Mouse (Mus musculus): ENCODE results near the gene Rptn. TPM values are rescaled to one million over a fixed set of nuclear protein-coding genes. Genes with fewer than 3 reads are reported as not detected.

Gene Rptn
- total RNA-seq (2021) = not detected

DNA sequence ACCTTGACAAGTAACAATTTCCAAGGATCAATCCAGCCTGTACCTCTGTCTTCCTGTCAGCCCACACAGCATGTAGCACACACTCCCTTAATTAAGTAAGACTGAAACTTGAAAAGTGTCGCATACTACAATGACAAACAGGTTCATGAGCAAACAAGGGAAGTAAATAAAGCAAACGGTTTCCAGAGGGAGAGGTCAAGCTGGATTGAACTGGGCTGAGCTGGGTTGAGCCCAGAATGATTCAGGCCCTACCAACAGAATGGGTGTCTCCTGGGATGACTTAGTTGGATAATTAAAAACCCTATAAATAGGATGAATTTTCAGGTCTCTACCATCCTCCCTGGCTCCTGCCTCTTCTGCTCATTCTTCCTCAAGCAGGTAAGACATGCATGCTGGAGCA lies at the start of gene Rptn:
Rptn (plus strand) TSS at position 334 of the 400 bp plus-strand sequence.
- intact Hi-C loops (cut with DNase I) = no loop called here
- no peak for DNase-seq

DNA sequence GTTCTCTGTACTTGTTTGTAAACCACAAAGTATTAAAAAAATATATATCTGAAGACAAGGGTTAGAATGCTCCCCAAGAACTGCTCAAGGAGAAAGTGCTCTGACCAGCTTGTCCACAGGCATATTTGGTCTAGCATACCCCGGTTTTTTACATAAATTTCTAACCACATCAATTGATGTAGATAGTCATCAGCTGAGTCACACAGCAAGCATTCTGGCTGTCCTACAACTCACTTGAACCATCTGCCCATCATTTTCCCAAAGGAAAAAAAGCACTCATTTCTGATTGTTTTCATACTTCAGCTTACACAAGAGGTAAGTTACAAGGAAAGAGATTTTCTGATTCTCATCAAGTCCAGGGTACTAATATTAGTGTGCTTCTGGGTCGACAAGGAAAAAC lies 46.6 kb upstream of the Rptn start:
- no peak for DNase-seq

DNA sequence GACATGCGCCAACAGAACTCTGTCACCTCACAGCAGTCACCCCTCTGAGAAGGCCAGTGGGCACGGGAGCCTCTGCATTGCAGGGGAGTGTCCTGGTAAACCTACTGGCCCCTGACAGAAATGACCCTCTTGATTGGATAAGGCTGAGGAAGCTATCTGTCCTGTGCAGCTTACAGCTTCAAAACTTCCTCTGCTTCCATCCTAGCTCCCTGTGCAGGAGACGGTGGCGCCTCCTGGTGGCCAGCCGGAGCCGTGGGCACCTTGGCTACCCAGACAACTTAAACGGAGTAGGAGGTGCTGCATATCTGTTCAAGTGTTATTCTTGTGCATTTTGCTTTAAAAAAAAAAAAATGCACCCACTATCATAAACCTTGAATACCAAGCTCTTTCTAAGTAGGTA lies 33.5 kb upstream of the Rptn start:
- intact Hi-C loops (cut with DNase I) = loop anchor here (5.0 to 10.0 kb wide), 2 partner anchors 85 to 132 kb away; partner anchors contain the start of gene Tchh
- DNase-seq = peak; percentile 64

More for the DNA sequence above, 46.6 kb upstream of the Rptn start:
- intact Hi-C loops (cut with DNase I) = no loop called here

DNA sequence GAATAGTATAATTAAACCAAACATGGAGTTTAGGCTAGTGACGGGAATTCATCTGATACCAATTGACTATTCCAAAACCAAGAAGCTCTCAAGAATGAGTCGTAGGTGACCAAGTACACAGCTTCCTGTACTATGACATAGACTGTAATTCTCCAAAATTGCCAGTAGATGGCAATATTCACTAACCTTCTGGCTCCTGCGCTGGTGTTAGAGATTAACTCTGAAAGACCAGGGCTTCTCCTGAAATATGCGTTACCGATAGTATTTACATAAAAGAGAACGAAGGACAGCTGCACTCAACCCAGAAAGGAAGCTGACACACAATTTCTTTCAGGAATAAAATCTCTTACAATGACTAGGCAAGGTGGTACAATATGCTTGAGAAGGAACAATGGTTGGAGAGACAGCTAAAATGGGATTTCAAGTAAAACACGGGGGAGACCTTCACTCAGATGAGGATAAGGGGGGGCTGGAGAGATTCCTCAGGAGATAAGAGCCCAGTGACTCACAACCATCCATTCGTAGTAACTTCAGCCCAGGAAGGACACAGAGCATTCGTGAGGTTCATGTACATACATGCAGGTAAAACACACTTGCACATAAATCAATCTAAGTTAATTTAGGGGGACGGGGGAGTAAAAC lies 31.4 kb upstream of the Rptn start:
- DNase-seq = no peak
- intact Hi-C loops (cut with DNase I) = loop anchor here (5.0 to 10.0 kb wide), 2 partner anchors 83 to 130 kb away; partner anchors contain the start of gene Tchh

DNA sequence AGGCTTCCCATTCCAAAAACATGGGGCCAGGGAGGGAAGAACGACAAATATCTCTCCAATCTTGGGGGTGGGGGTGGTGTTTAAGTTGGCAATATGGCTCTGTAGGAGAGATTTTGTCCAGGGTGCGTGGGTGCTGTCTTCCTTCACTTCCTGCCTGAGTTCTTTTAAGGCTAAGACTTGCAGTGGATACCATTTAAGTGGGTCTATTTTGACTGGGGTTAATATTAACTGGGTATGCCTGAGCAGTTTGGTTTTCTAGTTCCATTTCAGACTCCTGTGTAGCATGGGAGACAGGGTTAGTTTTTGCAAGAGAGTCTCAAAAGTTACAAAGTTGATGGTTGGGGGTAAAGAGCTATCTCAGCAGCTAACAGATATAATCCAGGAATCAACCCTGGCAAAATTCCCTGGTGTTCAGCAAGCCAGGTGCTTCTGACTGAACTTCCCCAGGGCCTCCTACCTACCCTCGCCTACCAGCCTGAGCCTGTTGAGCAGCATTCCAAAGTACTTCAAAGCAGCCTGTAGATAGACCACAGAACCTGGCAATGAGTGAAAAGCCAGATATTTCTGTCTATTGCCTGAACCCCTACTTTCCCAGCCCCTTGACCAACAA lies 26.4 kb upstream of the Rptn start:
- intact Hi-C loops (cut with DNase I) = loop anchor here (10.0 kb wide), 1 partner anchor 78 kb away; the partner anchor contains the start of gene Tchh
- no peak for DNase-seq

DNA sequence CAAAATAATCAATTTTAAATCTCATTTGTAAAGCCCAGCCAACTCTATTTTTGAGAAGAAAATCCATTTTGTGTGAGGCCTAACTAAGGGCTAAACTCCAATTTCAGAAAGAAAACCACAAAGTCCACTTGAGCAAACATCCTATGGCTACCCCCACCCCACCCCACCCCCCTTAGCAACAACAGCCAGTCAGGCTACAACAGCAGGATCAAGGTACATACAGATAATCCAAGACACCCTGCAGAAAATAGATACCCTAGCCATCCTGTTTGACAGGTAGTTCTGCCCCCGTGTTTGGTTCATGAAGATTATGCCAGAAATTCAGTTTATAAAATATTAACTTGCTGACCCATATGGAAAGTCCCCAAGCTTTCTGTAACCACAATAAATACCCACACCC lies 25.3 kb upstream of the Rptn start:
- intact Hi-C loops (cut with DNase I) = loop anchor here (10.0 kb wide), 1 partner anchor 77 kb away; the partner anchor contains the start of gene Tchh
- DNase-seq = no peak

DNA sequence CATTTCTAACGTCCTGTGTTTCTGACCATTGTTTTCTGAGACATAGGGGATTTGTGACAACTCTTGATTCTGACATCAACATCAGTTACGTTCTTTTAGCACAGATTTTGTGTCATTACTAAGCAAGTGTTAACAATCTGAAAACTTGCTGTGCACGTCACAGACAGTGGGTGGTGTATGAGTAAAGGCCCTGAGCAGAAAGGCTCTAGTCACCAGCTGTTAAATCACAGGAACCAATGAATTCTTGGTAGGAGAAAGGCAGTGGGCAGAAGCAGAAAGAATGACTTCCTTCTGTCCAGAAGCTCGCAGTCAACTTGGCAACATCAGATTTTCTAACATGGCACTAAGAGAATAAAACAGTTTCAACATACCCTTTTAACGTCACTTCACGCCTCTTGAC lies 20.1 kb upstream of the Rptn start:
- no peak for DNase-seq
- intact Hi-C loops (cut with DNase I) = no loop called here

DNA sequence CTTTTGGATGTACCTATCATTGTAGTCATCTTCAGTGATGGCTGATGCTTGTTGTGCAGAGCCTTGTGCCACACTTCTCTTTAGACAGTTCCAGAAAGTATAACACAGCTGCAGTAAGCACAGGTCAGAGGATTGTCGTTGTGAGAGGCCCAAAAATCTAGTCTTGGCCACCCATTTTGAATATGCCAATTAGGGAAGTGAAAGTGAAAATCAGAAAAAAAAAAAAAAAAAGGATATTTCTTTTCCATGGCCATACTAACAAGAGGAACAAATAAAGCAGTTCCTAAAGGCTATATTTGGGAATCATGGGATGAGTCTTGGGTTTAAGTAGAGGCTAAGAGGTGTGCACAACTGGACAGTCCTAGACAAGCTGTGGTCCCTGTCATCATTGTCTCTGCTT lies 18.3 kb upstream of the Rptn start:
- intact Hi-C loops (cut with DNase I) = no loop called here
- DNase-seq = no peak

DNA sequence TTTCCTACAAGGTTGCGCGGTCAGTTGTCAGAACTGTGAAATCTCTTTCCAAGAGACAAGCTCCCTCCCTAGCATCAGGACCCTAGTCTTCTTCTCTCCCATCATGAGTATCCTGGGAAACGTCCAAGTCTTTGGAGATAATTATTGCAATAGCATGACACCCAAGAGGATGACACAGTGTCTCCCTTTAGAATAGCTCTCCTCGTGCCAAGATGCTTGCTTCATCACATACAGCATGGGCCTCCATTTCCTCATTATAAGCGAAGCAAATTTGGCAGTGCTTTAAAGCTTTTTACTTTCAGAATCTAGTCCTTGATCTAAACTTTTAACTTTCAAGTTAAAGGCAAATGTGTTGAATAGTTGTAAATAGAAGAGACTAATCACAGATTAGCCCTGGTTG lies 17.9 kb upstream of the Rptn start:
- intact Hi-C loops (cut with DNase I) = no loop called here
- no peak for DNase-seq

DNA sequence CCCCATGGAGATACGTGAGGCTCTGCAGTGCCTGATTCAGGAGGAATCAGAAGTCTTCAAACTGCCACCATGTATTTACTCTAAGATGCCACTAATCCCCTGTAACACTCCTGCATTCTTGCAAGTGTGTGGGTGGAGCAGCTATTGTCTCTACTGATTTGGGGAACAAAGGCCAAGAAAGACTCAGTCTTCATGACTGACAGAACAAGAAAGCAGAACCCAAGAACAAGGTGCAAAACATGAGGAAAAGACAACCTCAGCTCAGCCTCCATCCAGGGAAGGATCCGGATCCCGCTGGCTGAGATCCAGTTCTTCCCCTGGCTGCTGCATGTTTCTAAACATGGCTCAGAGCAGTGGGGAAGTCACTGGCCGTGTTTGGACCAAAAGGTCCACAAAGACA lies 15.4 kb upstream of the Rptn start:
- DNase-seq = no peak
- intact Hi-C loops (cut with DNase I) = no loop called here

DNA sequence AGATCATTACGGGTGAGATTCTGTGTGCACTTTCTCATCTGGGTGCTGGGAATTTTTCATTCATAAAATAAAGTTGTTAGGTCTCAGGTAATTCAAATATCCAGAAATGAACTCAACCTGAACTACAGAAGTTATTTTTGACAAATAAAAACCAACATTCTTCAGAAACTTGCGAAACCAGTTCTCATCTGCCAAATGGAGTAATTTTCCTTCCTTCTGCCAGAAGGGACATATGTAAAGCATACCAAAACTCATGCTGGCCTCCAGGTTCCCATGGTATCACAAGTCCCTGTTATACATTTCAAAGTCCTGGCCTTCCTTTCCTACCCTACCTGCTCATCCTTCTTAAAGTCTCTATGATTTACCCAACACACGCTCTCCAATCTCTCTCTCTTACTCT lies 10.4 kb downstream of the Rptn start:
- intact Hi-C loops (cut with DNase I) = loop anchor here (10.0 kb wide), 1 partner anchor 269 kb away; no protein-coding TSS in a partner anchor
- DNase-seq = no peak

DNA sequence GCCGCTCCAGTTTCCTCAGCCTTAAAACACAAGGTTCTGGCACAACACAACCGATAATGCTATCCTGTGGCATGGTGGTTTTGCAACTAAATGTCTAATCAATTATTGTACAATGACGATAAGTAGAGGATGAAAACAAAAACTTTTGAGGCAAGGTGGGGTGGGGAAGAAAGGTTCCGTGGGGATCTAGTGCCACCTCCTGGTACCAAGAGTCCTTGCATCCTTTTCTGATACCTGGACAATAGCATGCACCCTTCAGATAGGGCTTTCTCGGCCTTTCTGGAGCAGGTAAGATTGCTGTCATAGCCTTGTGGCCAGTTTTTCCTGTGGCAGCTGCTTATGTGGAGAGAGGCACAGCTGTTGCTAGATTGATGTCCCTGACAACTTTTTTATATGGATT lies 13.5 kb downstream of the Rptn start:
- peak; percentile 1 for DNase-seq
- intact Hi-C loops (cut with DNase I) = loop anchor here (10.0 kb wide), 1 partner anchor 272 kb away; no protein-coding TSS in a partner anchor

DNA sequence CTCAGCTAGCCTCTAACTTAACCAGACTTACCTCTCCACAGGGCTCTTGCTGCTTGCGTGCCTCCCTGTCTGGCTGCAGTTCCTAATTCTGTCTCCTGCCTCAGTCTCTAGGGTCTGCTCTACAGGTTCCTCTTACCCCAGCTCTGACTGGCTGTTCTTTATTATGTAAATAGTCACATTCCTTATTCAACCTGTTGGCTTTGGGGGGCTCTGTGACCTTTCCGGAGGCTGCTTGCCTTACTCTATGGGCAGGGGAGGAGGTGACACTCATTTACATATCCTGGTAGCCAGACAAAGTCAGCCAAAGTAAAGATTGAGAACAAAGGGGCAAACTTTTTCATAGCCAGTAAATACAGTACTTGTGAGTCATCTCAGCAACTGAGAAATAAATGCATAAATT lies 18.4 kb downstream of the Rptn start:
- DNase-seq = no peak
- intact Hi-C loops (cut with DNase I) = no loop called here

DNA sequence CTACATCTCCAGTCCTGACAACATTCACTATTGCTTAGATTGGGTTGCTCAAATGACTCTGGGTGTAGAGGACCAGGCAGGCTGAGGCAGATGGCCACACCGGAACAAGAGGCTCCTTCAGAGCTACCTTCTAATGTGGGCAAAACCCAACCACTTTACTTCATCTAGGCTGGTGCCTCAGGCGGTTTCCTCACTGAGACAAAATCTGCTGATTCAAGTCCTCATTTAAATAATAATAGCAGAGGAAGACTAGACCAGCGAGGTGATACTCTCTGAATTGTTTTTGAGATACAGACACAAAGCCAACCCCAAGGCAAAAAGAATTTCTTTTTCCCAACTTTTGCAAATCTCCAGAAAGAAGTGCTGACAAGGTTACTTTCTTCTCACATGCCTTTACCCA lies 38.2 kb downstream of the Rptn start:
- intact Hi-C loops (cut with DNase I) = no loop called here

DNA sequence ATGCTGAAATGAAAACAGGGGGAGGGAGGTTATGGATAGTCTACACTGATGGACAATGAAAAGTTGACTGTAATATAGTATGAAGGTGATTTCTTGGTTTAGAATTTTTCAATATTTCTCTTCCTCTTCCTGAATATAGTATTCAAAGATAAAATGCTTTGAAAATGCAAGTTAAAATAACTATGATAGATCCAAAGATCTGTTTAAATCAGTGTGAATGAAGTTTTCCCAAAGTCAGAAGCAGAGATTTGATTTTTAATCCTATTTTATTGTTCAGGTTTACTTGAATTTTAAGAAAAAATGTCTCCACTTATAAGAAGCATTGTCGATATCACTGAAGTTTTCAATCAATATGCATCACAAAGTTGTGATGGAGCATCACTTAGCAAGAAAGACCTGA lies 48.5 kb downstream of the Rptn start, which contains the start of gene Tchh:
Tchh (plus strand) TSS at position 301 of the 400 bp plus-strand sequence.
- DNase-seq = no peak
- intact Hi-C loops (cut with DNase I) = loop anchor here (10.0 kb wide), 1 partner anchor 77 kb away; no protein-coding TSS in a partner anchor

More for the DNA sequence above, 38.2 kb downstream of the Rptn start:
- no peak for DNase-seq

DNA sequence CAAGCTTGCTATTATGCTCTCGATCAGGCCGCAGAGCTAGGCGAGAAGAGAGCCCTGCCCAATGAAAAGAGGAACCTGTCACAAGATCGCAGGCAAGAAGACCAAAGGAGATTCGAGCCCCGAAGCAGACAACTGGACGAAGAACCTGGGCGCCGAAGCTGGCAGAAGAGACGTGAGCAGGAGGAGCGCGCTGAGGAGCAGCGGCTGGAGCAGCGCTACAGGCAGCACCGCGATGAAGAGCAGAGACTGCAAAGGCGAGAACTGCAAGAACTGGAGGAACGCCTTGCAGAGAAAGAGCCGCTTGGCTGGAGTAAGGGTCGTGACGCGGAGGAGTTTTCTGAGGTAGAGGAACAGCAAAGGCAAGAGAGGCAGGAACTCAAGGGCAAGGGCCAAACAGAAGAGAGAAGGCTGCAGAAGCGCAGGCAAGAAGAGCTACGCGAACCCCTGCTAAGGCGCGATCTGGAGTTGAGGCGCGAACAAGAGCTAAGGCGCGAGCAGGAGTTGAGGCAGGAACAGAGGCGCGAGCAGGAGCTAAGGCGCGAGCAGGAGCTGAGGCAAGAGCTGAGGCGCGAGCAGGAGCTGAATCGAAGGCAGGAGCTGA lies 50.1 kb downstream of the Rptn start:
- intact Hi-C loops (cut with DNase I) = loop anchor here (10.0 kb wide), 1 partner anchor 79 kb away; no protein-coding TSS in a partner anchor
- DNase-seq = no peak

DNA sequence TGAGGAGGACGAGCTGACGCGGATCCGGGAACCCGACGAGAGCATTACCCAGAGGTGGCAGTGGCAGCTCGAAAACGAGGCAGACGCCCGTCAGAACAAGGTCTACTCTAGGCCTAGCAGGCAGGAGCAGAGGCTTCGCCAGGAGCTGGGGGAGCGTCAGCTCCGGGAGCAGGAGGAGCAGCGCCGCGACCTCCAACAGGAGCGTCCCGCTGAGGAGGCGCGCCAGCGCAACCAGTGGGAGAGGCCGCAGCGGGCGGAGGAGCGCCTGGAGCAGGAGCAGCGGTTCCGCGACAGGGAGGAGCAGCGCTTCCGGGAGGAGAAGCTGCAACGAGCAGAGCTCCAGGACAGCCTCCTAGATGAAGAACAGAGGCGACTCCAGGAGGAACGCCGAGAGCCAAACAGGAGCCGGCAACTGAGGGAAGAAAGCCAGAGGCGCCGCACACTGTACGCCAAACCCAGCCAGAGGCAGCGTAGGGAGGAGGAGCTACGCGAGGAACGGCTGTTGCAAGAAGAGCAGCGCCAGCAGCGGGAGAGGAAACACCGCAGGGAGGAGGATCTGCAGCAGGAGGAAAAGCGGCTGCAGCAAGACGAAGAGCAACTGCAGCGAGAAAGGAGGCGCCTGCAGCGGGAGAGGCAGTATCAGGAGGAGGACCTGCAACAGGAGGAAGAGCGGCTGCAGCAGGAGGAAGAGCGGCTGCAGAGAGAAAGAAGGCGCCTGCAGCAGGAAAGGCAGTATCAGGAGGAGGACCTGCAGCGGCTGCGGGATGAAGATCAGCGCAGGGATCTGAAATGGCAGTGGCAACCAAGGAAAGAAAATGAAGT lies 51.1 kb downstream of the Rptn start:
- intact Hi-C loops (cut with DNase I) = loop anchor here (10.0 kb wide), 1 partner anchor 80 kb away; no protein-coding TSS in a partner anchor

DNA sequence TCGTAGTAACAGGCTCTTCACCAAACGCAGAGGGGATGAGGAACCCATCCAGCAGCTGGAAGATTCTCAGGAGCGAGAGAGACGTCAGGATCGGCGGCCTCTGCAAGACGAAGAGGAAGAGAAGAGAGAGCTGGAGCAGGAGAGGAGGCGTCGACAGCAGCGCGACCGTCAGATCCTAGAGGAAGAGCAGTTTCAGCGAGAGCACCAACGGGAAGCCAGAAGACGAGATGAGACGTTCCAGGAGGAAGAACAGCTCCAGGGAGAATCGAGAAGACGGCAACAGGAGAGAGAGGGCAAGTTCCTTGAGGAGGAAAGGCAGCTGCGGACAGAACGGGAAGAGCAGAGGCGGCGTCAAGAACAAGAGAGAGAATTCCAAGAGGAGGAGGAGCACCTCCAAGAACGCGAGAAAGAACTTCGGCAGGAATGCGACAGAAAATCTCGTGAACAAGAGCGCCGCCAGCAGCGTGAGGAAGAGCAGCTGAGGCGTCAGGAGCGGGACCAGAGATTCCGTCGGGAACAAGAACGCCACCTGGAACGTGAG lies 51.7 kb downstream of the Rptn start:
- DNase-seq = no peak
- intact Hi-C loops (cut with DNase I) = loop anchor here (10.0 kb wide), 1 partner anchor 80 kb away; no protein-coding TSS in a partner anchor

More for the DNA sequence above, 51.1 kb downstream of the Rptn start:
- peak; percentile 61 for DNase-seq

DNA sequence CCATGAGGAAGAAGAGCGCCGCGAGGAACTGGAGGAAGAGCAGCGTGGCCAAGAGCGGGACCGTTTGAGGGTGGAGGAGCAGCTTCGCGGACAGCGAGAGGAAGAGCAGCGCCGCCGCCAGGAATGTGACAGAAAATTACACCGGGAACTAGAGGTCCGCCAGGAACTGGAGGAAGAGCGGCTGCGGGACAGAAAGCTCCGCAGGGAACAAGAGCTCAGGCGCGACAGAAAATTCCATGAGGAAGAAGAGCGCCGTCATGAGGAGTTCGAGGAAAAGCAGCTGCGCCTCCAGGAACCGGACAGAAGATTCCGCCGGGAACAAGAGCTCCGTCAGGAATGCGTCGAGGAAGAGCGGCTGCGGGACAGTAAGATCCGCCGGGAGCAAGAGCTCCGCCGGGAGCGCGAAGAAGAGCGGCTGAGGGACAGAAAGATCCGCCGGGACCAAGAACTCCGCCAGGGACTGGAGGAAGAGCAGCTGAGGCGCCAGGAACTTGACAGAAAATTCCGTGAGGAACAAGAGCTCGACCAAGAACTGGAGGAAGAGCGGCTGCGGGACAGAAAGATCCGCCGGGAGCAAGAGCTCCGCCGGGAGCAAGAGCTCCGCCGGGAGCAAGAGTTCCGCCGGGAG lies 52.7 kb downstream of the Rptn start:
- intact Hi-C loops (cut with DNase I) = loop anchor here (10.0 kb wide), 1 partner anchor 81 kb away; no protein-coding TSS in a partner anchor
- peak; percentile 31 for DNase-seq

DNA sequence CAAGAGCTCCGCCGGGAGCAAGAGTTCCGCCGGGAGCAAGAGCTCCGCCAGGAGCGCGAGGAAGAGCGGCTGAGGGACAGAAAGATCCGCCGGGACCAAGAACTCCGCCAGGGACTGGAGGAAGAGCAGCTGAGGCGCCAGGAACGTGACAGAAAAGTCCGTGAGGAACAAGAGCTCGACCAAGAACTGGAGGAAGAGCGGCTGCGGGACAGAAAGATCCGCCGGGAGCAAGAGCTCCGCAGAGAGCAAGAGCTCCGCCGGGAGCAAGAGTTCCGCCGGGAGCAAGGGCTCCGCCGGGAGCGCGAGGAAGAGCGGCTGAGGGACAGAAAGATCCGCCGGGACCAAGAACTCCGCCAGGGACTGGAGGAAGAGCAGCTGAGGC lies 53.2 kb downstream of the Rptn start:
- intact Hi-C loops (cut with DNase I) = loop anchor here (10.0 kb wide), 1 partner anchor 82 kb away; no protein-coding TSS in a partner anchor
- DNase-seq = peak; percentile 8

Measured in left cerebral cortex, postnatal 4 days (tissue).